Mouse (Mus musculus) T-helper 2 cell (primary cell): Measurements from ENCODE around the gene Coro1a.
"Not testable (repeated sequence)": the region's sequence is repeated elsewhere in the genome, so short reads cannot be mapped to it uniquely, and the experiment has no call there.

Experiments used
- in situ Hi-C: fragments of 300-600 bp; cut with MboI, MseI; formaldehyde crosslinking; loops from one replicate; pipeline ENCODE4 v1.15.1; 2025; ENCODE audit warnings: high pct_unique_total_duplicates

The Coro1a gene

DNA sequence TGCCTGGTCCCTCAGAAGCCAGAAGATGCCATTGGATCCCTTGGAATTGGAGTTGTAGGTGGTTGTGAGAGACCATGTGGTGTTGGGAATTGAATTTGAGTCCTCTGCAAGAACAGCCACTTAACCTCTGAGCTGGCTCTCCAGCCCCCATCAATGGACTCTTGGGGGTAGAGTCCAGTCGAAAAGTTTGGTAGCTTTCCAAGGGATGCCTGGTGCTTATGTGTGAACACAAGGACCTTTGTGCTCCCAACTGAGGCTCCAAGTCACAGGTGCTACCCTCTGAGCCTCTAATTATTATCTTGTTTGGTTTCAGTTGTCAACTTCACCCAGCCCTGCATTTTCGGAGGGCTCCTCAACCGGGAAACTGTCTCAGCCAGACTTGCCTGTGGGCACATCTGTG is 16.9 kb downstream of the Coro1a start:
- in situ Hi-C loops = loop anchor here (5.0 kb wide), 2 partner anchors 43 to 123 kb away; partner anchors contain the start of genes Eif3c and Sgf29

DNA sequence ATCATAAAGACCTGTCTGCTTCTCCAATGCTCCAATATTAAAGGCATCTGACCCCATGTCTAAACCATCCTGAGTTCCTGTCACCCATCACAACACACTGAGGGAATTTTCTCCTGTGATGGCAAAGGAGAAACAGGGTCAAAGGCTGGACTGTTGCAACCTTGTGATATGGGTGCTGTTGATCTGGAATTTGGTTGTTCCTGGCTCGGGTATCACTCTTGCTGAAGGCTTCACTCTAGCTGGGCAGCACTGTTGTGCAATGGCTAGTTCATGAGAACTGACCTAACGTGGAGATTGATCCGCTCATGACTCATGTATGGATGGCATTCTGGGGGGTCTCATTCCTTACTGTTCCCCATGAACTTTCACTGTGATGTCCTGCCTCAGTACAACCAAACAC is 18.6 kb downstream of the Coro1a start:
- in situ Hi-C loops = no loop called here

DNA sequence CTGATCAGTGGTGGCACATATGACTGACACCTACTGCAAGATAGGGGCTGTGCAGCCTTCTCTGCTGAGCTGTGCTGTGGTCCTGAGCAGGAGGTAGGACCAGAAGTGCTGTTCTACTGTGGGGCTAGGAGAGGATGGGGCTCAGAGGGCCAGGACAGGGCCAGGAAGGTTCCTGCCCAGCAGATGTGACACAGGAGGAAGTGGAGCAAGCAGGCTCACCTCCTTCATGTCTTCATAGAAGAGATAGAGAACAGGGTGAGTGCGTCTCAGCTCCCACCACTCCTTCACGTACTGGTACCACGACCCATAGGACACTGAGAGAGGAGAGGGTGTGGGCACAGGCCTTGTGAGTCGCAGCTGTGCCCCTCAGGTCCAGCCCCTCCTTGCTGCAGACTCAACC is 19.4 kb downstream of the Coro1a start:
- in situ Hi-C loops = not testable (repeated sequence)

DNA sequence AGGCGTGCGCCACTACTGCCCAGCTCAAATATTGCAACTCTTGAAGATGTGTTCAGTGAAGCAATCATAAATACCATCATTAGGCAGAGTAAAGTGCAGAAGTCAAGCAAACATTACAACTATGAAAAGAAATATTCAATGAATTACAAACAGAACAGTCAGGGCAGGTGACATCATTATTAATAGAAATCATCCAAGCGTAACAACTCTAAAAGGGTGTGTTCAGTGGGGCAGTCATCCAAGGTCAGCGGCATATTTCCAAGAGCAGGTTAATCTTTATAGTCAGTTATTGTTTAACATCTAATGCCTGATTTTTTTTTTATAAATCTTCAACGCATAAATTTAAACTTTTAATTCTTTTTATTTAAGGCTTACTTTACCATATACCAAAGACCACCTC is 26.4 kb downstream of the Coro1a start:
- in situ Hi-C loops = no loop called here

DNA sequence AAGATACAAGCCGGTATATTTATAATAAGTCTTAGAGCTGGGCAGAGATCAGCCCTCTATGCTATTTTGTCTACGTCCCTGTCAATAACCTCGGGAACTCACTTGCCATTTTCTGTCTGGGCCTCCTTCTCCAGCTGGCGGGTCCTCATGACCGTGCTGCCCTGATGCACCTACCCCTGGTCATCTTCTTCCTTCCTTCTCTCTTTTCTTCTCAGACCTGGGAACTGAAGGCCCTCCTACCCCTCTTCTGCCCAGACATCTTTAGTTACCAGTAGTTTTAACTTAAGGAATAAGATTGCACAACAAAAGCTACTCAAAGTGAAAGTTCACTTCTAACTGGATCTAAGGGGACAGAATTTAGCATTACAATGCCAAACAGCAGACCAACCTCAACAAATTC is 27.9 kb downstream of the Coro1a start:
- in situ Hi-C loops = loop anchor here (5.0 kb wide), 1 partner anchor 232 kb away; no protein-coding TSS in a partner anchor

DNA sequence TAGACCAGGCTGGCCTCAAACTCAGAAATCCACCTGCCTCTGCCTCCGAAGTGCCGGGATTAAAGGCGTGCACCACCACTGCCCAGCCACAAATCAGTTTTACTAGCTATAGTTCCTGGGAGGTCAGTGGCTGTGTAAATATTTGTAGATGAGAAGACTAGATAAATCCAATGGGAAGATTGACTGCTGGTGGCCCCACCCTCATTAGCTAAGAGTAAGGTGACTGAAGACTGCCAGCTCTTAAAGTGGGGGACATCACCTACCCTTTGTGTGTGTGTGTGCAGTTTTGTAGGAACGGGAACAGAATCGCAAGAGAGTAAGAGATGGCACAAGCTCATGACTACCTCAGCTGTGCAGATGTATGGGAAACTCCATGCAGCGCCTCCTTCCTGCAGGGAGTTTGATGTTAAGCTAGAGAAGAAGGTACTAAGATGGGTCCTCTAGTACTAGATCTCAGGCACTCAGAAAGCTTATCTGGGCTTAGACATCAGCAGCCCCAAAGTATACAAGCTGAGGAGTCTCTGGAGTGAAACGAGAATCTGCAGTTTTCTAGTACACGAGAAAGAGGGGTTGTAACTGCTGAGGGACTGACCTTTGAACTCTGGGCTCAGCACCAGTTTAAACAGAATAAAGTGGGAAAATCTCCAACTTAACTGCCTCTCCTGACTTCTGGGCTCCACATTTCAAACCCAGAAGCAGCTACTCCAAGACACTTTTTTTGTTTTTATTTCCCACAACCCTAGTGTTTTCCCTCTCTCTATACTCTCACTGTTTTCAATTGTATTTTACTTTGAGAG is 28.8 kb downstream of the Coro1a start:
- in situ Hi-C loops = loop anchor here (5.0 kb wide), 1 partner anchor 231 kb away; no protein-coding TSS in a partner anchor

DNA sequence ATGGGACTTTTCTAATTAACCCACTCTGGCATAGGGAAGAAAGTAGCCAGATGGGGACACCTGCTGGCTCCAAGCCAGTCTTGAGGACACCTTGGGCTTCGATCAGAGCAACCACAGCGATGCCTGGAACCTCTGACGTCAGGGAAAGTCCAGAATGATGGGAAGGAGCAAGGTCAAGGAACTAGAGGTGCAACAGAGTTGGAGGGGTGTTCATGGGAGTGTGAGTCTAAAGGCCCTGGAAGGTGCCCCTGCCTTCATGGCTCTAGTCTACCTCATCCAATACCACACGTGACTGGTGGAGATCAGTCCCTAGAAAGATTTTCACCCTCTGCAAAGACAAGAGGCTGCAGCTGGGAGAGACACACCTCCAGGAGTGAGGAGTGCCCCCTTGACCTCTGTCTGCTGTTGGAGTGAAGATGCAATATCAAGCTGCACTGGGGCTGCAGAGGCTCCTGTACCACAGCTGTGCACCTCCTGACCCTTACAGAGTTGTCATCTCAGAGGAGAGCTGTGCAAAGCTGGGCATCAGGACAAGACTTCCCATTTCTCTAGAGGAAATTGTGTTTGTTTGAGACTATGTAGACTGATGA is 30.9 kb downstream of the Coro1a start:
- in situ Hi-C loops = loop anchor here (5.0 kb wide), 1 partner anchor 229 kb away; no protein-coding TSS in a partner anchor

DNA sequence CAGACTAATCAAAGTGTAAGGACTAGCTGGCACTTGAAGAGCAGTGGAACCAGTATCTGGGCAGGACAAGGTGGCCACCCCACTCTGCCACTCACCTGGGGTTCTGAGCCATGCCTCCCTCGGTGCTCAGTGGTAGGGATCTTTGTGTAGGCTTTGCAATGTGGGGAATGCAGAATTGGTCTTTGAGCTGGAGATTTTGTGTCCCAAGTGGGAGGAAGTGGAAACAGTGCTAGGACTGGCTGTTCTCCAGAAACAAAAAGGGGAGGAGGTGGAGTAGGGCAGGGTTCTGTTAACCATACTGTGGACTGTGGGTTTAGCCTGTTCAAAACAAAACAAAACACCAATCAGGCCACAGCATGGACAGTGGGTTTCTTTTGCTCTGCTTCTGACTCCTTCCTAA is 31.4 kb downstream of the Coro1a start, which contains the start of gene Sult1a1:
Sult1a1 (minus strand) TSS at position 226 of the 400 bp plus-strand sequence.
- in situ Hi-C loops = loop anchor here (5.0 kb wide), 1 partner anchor 229 kb away; no protein-coding TSS in a partner anchor

DNA sequence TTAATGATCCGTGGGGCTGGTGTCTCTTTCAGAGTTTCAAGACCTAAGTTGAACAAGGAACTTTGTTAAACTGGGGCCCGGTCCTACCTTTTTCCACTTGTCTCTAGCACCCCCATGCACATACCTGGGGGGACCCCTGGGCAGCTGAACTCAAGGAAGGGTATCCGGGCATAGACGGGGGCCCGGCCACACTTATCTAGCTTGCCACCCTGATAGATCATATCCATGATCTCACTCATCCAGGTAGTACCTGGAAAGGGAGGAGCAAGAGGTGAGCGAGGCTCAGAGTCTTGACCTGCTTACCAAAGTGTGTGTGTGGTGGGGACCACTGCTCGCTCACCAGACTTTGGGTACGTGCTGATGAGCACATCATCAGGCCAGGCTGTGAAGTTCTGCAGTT is 32.5 kb downstream of the Coro1a start:
- in situ Hi-C loops = loop anchor here (5.0 kb wide), 1 partner anchor 228 kb away; no protein-coding TSS in a partner anchor

DNA sequence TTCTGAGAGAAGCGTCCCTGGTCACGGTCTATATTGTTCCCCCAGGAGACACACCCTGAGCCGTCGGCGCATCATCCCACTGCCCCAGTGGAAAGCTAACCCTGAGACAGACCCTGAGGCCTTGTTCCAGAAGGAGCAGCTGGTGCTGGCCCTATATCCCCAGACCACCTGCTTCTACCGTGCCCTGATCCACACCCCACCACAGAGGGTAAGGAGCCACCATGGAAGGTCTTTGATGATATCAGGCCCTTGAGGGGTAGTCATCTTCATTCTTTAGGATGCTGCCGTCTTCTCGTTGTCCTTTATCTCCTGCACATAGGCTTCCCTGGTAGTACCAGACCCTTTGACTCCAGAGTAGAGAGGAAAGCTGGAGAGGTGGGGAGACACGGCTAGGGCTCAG is 35.5 kb downstream of the Coro1a start:
- in situ Hi-C loops = no loop called here

DNA sequence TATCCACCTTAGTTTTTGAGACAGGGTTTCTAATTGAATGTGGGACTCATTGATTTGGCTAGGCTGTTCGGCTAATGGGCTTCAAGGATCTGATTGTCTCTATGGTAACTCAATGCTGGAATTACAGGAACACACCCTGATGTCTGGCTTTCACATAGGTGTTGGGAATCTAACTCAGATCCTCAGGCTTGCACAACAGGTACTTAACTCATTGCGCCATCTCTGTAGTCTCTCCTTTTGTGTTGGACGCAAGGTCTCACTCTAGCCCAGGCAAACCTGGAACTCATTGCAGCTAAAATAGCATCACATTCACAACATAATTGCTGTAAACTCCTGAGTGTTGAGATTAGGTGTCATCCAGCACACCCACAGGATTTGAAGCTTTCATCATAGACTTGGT is 37.4 kb downstream of the Coro1a start:
- in situ Hi-C loops = no loop called here

DNA sequence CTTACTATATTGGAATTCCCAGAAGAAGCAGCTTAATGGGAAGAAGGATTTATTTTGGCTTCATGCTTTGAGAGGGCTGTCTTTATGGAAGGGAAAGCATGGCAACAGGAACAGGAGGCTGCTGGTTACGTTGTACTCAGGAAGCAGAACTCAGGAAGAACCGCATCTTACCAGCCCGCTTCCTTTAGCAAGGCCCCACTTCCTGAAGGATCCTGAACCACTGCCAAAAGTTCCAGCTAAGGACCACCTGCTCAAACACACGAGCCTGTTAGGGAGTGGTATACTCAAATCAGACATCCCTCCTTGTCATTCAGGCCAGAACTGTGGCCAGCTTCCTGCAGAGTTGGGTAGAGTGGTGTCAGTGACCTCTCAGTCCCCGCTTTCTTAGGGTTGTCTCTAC is 39.1 kb downstream of the Coro1a start:
- in situ Hi-C loops = no loop called here

DNA sequence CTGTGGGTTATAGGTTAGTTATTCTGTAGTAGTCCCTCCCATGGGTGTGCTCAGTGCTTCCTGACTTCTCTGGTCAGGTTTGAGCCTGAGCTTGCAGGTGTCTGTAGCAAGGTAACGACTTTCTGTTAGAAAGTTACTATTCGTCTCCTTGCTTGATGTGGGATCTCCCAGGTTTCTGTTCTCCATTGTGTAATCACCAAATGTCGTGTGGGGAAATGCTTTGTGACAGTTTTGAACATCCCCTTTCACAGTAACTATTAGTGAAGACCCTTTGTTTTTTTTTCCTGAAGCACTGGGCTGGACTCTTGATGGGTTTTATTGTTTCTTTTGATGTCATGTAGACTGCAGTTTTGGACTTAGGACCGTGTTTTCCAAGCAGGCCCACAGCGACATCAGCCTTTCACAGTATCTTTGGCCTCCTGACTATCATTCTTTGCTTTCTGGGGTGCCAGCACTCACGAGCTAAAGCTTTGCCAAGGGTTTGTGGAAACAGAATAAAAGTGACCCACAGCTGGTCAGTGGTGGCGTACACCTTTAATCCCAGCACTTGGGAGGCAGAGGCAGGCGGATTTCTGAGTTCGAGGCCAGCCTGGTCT is 40.0 kb downstream of the Coro1a start:
- in situ Hi-C loops = no loop called here

DNA sequence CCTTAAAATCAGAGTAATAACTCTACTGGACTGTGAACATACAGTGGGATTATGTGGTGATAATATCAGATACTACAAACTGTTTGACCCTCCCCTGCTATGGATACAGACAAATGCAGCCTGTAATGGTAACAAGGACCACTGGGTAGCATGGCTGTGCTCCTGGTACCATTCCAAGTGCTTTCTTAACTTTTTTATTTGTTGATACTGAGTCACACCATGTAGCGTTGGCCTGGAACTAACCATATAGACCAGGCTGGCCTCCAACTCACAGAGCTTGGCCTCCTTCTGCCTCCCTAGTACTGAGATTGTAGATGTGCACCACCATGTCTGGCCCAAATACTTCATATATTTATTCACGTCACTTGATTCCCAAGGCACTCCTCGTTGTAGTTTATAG is 42.3 kb downstream of the Coro1a start:
- in situ Hi-C loops = no loop called here

DNA sequence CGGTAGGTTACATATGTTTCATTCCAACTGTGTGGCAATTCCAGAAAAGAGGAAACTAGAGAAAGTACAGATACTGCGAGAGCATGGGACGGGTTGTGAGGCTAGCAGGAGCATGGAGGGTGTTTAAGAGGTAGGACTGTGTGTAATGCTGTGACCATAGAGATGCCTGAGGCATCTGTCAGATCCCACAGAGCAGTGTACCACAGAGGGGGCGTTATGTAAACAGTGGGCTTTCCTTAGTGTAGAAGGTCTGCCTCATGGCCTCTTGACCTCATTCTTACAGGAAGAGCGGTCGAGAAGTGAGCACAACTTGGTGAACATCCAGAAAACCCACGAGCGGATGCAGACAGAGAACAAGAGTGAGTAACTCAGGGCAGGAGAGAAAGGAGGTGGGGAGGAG is 43.9 kb downstream of the Coro1a start:
- in situ Hi-C loops = no loop called here

DNA sequence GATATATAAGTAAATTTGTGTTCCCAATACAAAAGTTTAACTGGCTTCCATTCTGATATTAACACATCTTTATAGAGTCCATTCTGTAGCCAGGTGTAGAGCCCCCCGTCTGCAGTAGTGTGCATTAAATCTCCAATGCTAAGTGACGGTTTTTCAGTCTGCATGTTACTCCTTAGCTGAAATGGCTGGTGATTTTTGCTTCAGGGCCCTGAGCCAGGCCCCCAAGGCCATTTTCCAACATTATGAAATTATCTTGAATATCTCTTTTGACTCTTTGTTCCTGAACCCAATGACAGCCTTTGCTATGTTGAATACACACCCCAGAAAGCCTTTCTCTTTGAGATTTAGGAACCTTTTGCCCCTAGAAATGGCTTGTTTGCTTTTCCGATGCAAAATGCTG is 47.8 kb downstream of the Coro1a start:
- in situ Hi-C loops = no loop called here

DNA sequence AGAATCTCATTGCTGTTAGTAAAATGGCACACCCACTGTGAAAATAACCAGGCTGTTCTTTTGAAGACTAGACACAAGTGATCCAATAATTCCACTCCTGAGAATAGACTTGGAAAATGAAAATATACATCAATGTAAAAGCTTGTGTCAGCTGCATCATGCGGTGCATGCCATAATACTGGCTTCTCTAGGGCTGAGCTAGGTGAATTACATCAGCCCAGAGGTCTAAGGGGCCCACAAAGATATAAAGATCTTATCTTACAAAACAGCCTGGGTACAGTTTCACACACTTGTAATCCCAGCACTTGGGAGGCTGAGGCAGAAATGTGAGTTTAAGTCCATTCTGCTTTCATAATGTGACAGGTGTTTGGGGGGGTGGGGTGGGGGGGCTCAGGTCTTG is 50.1 kb downstream of the Coro1a start:
- in situ Hi-C loops = no loop called here

DNA sequence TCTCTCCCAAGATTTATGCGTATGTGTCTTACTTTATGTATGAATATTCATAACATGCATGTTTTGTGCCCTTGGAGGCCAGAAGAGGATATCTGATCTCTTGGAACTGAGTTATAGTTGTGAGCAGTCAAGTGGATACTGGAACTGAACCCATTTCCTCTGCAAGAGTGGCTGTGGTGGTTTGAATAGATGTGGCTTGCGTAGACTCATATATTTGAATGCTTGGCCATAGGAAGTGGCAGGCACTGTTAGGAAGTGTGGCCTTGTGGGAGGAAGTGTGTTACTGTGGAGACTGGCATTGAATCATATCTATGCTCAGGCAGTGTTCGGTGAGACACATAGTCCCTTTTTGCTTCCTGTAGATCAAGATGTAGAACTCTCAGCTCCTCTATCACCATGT is 51.9 kb downstream of the Coro1a start:
- in situ Hi-C loops = no loop called here

DNA sequence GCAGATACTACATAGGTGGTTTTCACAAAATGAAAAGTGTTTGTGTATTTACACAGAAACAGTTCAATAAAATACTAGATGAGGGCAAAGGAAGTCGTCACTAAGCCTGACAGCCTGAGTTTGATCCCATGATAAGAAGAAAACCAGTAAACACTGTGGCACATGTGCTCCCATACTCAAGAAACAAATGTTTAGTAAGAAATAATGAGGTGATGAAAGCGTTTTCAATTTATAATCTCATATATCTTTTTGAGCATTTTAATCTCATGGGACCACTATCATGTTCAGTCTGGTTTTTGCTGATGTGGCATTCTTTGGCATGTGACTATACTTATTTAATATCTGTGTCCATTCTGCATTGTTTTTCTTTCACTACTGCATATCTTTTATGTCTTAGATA is 53.6 kb downstream of the Coro1a start:
- in situ Hi-C loops = no loop called here

DNA sequence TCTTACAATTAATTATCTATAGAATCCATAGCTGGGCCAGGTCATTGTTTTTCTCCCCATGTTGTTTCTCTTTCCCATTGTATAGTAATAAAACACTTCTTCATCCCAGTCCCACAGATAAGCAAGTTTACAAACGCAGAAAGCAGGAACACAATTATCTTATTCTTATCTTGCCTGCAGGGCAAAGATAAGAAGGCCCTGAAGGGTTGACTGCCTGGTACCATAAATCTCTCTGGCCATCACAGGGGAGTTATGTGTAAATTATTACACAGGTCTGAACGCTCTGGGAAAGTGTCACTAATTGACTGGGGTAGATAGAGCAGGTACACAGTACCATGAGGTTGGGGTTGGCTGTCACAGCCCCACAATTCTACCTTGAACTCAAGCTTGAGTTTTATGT is 56.7 kb downstream of the Coro1a start:
- in situ Hi-C loops = no loop called here
